Mouse (Mus musculus) heart, postnatal 0 days (tissue): Measurements from ENCODE around the gene F830045P16Rik.

Experiments used
- CTCF ChIP-seq: IDR thresholded peaks from 2 replicates; pipeline ENCODE4 v1.5.1; 2016; ENCODE audit warnings: antibody characterized with exemption, control low read depth, low read depth
- EP300 ChIP-seq: IDR thresholded peaks from 2 replicates; pipeline ENCODE4 v1.6.1; 2016; ENCODE audit warnings: antibody characterized with exemption, low read depth

- TF ChIP-seq CTCF (no peak), EP300 (no peak)
Observed at GRCm38 (mm10) chr2:129569120-129569519, 32.7 kb upstream of the F830045P16Rik start.
